Mouse (Mus musculus) gastrocnemius, adult 2 months (tissue): ENCODE results near the gene Cops4. TPM values are rescaled to one million over a fixed set of nuclear protein-coding genes. Genes with fewer than 3 reads are reported as not detected.
A peak's percentile ranks its signal among the peaks of the same experiment; 100 is the strongest.

Experiments
- DNase-seq: peaks from one replicate; pipeline ENCODE4 v3.0.0; 2022
- H3K27ac ChIP-seq: fragments of 200-600 bp; 2 replicates; pipeline ENCODE4 v1.8.1; 2022; ENCODE audit warnings: mild to moderate bottlenecking
- H3K4me3 ChIP-seq: fragments of 200-600 bp; 2 replicates; pipeline ENCODE4 v1.8.1; 2022; ENCODE audit warnings: mild to moderate bottlenecking, moderate library complexity
- CTCF ChIP-seq: fragments of 200-600 bp; IDR thresholded peaks from 2 replicates; pipeline ENCODE4 v1.8.1; 2022; ENCODE audit warnings: antibody characterized with exemption, mild to moderate bottlenecking, moderate library complexity
- intact Hi-C: fragments of 180-260 bp; cut with DNase I; formaldehyde crosslinking; loops from one replicate; pipeline ENCODE4 v1.15.1; 2025
- total RNA-seq, 2 experiments: library from RNA; stranded (reverse); gene quantifications; 2 replicates each; pipeline ENCODE4 v1.2.3; 2021

The Cops4 gene
- total RNA-seq, 2 experiments from 2014 or later = 111 to 121 TPM

- intact Hi-C loops = no loop called here
- Histone ChIP-seq H3K4me3 (no peak overlapping the region), H3K27ac (no peak overlapping the region)
- no peak for TF ChIP-seq CTCF
- no peak for DNase-seq
Observed at GRCm38 (mm10) chr5:100569997-100570595, 52.0 kb downstream of the Cops4 start.

- intact Hi-C loops = no loop called here
- Histone ChIP-seq H3K4me3 (no peak overlapping the region), H3K27ac (no peak overlapping the region)
- no peak for DNase-seq
- no peak for TF ChIP-seq CTCF
Observed at GRCm38 (mm10) chr5:100570716-100571115, 52.6 kb downstream of the Cops4 start.

- intact Hi-C loops = no loop called here
- TF ChIP-seq CTCF = no peak
- Histone ChIP-seq H3K27ac (no peak within 1 kb of the TSS), H3K4me3 (no peak within 1 kb of the TSS)
- DNase-seq = no peak
Observed at GRCm38 (mm10) chr5:100572069-100572468, 54.0 kb downstream of the Cops4 start, which contains the start of gene Plac8. TSS of gene Plac8 (minus strand) at chr5:100572245.

- no peak for TF ChIP-seq CTCF
- intact Hi-C loops = no loop called here
- Histone ChIP-seq H3K4me3 (no peak overlapping the region), H3K27ac (no peak overlapping the region)
- DNase-seq = no peak
Observed at GRCm38 (mm10) chr5:100573256-100573655, 55.1 kb downstream of the Cops4 start.

- no peak for TF ChIP-seq CTCF
- Histone ChIP-seq H3K4me3 (no peak overlapping the region), H3K27ac (no peak overlapping the region)
- intact Hi-C loops = no loop called here
- DNase-seq = no peak
Observed at GRCm38 (mm10) chr5:100574771-100575170, 56.7 kb downstream of the Cops4 start.

- Histone ChIP-seq H3K4me3 (no peak overlapping the region), H3K27ac (no peak overlapping the region)
- TF ChIP-seq CTCF = no peak
- DNase-seq = no peak
- intact Hi-C loops = no loop called here
Observed at GRCm38 (mm10) chr5:100578863-100579411, 60.8 kb downstream of the Cops4 start.

GRCm38 (mm10) chr5:100581622-100582434 lies 63.7 kb downstream of the Cops4 start:
- TF ChIP-seq CTCF = no peak
- peak overlapping the region; percentile 28; the same call in 1 of the 2 replicates for H3K27ac ChIP-seq
- H3K4me3 ChIP-seq = no peak overlapping the region
- DNase-seq = peak; percentile 41
- intact Hi-C loops = no loop called here

- no peak for TF ChIP-seq CTCF
- intact Hi-C loops = no loop called here
- Histone ChIP-seq H3K27ac (no peak overlapping the region), H3K4me3 (no peak overlapping the region)
- DNase-seq = no peak
Observed at GRCm38 (mm10) chr5:100582435-100582826, 64.3 kb downstream of the Cops4 start.

GRCm38 (mm10) chr5:100583066-100583465 lies 65.0 kb downstream of the Cops4 start:
- intact Hi-C loops = no loop called here
- TF ChIP-seq CTCF = no peak
- no peak overlapping the region for H3K27ac ChIP-seq
- DNase-seq = no peak
- no peak overlapping the region for H3K4me3 ChIP-seq

- intact Hi-C loops = no loop called here
- Histone ChIP-seq H3K27ac (no peak overlapping the region), H3K4me3 (no peak overlapping the region)
- no peak for TF ChIP-seq CTCF
- DNase-seq = no peak
Observed at GRCm38 (mm10) chr5:100585206-100585644, 67.1 kb downstream of the Cops4 start.

- DNase-seq = no peak
- intact Hi-C loops = no loop called here
- Histone ChIP-seq H3K27ac (no peak overlapping the region), H3K4me3 (no peak overlapping the region)
- no peak for TF ChIP-seq CTCF
Observed at GRCm38 (mm10) chr5:100585657-100586056, 67.5 kb downstream of the Cops4 start.

GRCm38 (mm10) chr5:100587136-100587535 lies 69.0 kb downstream of the Cops4 start:
- intact Hi-C loops = no loop called here
- Histone ChIP-seq H3K4me3 (no peak overlapping the region), H3K27ac (0 out of 2 replicates have a peak overlapping the region, but pooled peaks have one; percentile 7)
- DNase-seq = no peak
- TF ChIP-seq CTCF = no peak

- peak; percentile 28 for DNase-seq
- intact Hi-C loops = no loop called here
- H3K4me3 ChIP-seq = no peak overlapping the region
- no peak for TF ChIP-seq CTCF
- 0 out of 2 replicates have a peak overlapping the region, but pooled peaks have one; percentile 31 for H3K27ac ChIP-seq
Observed at GRCm38 (mm10) chr5:100587626-100588025, 69.5 kb downstream of the Cops4 start.
